Mouse (Mus musculus) ovary, adult 10 weeks (tissue): Measurements from ENCODE around the gene Capn15. TPM values are rescaled to one million over a fixed set of nuclear protein-coding genes. Genes with fewer than 3 reads are reported as not detected.

Experiments
- polyA plus RNA-seq: library from polyadenylated mRNA; stranded (reverse); fragments of 350-450 nt; fragmentation: Illumina TruSeq; extraction: RNeasy Lipid Tissue Mini Kit (QIAGEN cat#74804); gene quantifications from one replicate; pipeline ENCODE4 v1.2.3, GENCODE M21; 2014

Gene Capn15
- 0.51 TPM for polyA plus RNA-seq

DNA sequence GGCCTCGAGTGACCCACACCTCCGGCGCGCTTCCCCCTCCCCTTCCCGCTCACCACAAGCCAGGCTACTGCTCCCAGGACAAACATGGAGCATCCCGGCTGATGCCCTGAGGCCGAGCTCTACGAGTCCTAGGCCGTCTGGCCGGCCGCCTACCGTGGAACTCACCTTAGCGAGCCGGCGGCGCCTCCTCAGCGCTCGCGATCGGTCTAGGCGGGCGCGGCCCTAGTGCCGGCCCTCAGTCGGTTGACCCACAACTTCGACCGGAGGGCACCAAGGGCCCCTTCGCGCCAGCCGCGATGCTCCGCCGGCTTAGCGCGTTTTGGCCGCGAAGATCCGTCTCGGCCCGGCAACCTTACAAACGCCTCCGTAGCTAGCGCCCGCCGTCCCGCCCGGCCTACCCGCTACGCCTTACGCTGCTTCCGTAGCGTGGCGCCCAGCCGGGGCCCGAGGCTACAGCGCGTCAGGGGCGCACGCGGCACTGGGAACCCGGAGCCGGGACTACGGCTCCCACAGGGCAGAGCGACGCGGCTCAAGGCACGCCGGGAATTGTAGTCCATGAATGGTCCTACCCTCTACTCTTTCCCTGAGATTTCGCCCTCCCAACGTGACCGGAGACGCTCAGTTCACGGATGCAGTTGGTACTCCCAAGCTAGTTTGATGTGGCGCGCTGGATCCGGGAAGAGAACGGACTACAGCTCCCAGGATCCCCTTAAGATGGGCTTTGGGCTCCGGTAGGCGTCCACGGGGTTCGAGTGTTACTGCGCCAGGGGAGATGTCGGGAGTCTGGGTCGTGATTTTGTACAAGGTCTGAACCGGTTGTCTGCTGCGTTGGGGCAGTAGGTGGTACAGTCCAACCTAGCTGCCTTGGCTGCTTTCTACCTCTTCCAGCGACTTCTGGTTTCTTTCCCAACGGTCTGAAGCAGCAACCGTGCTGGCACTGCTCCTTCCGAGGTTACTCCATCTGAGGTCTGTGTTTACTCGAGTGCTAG is at the start of gene Capn15:
TSS of gene Capn15 (minus strand) at position 491 of the 989 bp plus-strand sequence.

DNA sequence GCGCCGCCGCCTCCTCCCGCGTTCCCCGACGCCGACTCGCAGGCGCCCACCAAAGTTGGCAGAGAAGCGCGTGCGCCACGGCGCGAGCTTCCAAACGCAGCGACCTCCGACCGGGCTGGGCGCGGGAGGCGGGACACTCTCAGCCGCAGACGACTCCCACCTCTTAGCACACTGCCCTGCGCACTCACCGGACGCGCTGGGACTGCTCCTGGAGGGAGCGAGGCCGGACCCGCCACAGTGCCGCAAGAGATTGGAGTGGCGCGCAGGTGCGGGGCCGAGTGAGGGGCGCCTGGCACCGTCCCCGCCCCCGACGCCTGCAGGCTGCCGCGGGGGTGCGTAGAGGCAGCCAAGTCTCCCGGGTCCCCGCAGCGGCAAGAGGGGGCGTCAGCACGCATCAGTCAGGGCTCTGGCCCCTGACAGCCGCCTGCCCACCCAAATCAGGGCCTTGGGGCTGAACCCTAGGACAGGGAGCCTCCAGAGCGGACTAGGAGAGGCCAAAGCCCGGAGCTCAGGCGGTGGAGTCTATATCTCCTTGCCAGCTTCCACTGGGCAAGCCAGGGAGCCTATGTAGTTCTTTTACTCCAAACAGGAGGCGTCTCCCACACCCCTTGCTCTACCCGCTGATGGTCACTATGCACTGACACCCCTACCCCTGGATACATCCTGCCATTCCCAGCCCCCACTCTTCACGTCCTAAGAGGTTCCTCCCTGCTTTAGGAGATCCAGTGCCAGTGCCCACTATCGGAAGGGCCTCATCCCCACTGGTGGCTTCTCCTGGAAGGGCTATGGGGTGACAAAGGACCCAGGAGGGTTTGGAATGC is 33.6 kb downstream of the Capn15 start, which contains the start of gene A930017K11Rik:
TSS of gene A930017K11Rik (minus strand) at position 763 of the 821 bp plus-strand sequence.

DNA sequence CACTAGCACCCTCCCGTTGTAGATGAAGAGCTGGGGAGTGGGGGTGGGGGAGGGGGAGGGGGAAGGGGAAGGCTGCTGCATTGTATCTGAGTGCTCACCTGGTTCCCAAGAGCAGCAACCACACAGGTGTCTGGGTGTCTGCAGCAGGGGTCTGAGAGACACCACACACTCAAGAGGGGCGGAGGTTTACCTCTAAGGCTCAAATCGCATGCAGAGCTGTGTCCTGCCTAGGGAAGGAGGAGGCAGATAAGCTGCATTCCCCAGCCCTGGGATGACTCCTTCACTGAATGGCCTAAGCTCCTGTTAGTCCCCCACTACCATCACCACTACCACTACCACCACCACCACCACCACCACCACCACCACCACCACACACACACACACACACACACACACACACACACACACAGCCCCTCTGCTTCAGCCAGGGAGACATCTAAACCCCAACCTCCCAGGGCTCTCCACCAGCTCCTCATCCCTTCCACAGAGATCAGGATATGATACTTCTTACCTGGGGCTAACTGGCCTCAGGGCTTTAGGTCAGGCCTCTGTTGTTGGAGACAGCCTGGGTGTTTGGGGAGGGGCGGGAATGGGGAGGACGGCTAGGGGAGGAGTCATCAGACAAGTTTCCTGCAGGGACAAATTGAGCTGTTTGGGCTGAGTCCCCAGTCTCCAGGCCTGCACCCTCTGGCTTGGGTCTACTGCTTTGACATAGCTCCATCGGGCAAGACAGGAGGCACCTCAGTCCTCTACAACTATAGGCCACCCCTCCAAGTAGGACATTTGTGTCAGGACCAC is 41.0 kb downstream of the Capn15 start, which contains the start of the genes Pigq and Nhlrc4:
TSS of gene Pigq (minus strand) at position 571 of the 798 bp plus-strand sequence.
TSS of gene Nhlrc4 (minus strand) at position 596 of the 798 bp plus-strand sequence.

DNA sequence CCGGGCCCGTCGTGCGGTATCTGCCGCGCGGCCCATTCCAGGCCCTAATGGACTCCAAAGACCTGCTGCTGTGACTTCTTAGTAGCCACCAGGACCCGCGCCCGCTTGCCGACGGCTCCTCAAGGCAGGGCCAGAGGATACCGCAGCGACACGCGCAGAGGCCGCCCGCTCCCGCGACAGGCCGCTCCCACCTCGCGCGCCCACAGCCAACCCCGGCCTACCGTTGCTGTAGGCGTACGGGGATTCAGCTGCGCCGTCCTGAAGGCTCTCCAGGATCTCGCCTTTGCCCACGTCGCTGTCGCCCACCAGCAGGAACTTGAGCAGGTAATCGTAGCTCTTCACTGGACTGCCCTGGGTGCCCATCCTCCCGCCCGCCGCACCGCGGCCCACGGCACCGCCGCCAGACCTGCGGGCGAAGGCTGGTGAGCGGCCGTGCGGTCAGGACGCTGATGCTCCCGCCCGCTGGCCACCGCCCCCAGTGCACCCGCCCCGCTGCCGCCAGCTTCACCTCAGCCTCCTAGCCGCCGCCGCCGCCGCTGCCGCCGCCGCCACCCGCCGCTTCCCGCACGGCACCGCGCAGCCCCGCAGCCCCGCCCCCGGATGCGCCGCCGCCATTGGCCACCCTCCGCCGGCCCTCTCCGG is 66.3 kb downstream of the Capn15 start, which contains the start of gene Rab40c:
TSS of gene Rab40c (minus strand) at position 584 of the 642 bp plus-strand sequence.

Other genes with a start within 250 kb of the Capn15 start
- not detected for gene Mslnl, start 249.8 kb downstream of the Capn15 start, polyA plus RNA-seq
- gene Msln, start 231.4 kb downstream of the Capn15 start, polyA plus RNA-seq = 2.0 TPM
- 0.80 TPM for gene Narfl, start 212.0 kb downstream of the Capn15 start, polyA plus RNA-seq
- gene Haghl, start 200.1 kb downstream of the Capn15 start, polyA plus RNA-seq = 1.4 TPM
- gene Ccdc78, start 199.2 kb downstream of the Capn15 start, polyA plus RNA-seq = 0.43 TPM
- not detected for gene Fam173a, start 192.9 kb downstream of the Capn15 start, polyA plus RNA-seq
- gene AC134908.4, start 190.1 kb downstream of the Capn15 start, polyA plus RNA-seq = not detected
- 0.26 TPM for gene Metrn, start 188.7 kb downstream of the Capn15 start, polyA plus RNA-seq
- gene Fbxl16, start 176.7 kb downstream of the Capn15 start, polyA plus RNA-seq = 0.94 TPM
- 0.29 TPM for gene Wdr24, start 162.2 kb downstream of the Capn15 start, polyA plus RNA-seq
- gene Jmjd8, start 156.9 kb downstream of the Capn15 start, polyA plus RNA-seq = 1.5 TPM
- 2.7 TPM for gene Stub1, start 152.4 kb downstream of the Capn15 start, polyA plus RNA-seq
- gene Rhbdl1, start 148.5 kb downstream of the Capn15 start, polyA plus RNA-seq = not detected
- not detected for gene Gm20683, start 144.0 kb downstream of the Capn15 start, polyA plus RNA-seq
- gene Rhot2, start 140.9 kb downstream of the Capn15 start, polyA plus RNA-seq = 8.3 TPM
- gene Wdr90, start 124.3 kb downstream of the Capn15 start, polyA plus RNA-seq = 1.0 TPM
- gene Mcrip2, start 117.0 kb downstream of the Capn15 start, polyA plus RNA-seq = not detected
- 10.6 TPM for gene Mettl26, start 110.7 kb downstream of the Capn15 start, polyA plus RNA-seq
- not detected for gene Wfikkn1, start 104.9 kb downstream of the Capn15 start, polyA plus RNA-seq
- 1.1 TPM for gene Rab40c, start 66.1 kb downstream of the Capn15 start, polyA plus RNA-seq
- 27.4 TPM for gene Pigq, start 40.9 kb downstream of the Capn15 start, polyA plus RNA-seq
- gene Nhlrc4, start 40.8 kb downstream of the Capn15 start, polyA plus RNA-seq = 0.29 TPM
- not detected for gene A930017K11Rik, start 33.2 kb downstream of the Capn15 start, polyA plus RNA-seq
- 2.5 TPM for gene Rab11fip3, start 83.8 kb upstream of the Capn15 start, polyA plus RNA-seq
- gene Decr2, start 104.5 kb upstream of the Capn15 start, polyA plus RNA-seq = 15.7 TPM
- 2.2 TPM for gene Nme4, start 109.8 kb upstream of the Capn15 start, polyA plus RNA-seq
- gene Tmem8, start 127.5 kb upstream of the Capn15 start, polyA plus RNA-seq = 0.88 TPM
- gene Mrpl28, start 137.7 kb upstream of the Capn15 start, polyA plus RNA-seq = 7.3 TPM
- 22.3 TPM for gene Axin1, start 152.9 kb upstream of the Capn15 start, polyA plus RNA-seq
- gene Pdia2, start 213.3 kb upstream of the Capn15 start, polyA plus RNA-seq = not detected
- gene Rgs11, start 217.2 kb upstream of the Capn15 start, polyA plus RNA-seq = 0.43 TPM
- gene Arhgdig, start 222.0 kb upstream of the Capn15 start, polyA plus RNA-seq = 0.74 TPM